Mouse (Mus musculus): Measurements from ENCODE around the gene 1110065P20Rik. TPM values are rescaled to one million over a fixed set of nuclear protein-coding genes. Genes with fewer than 3 reads are reported as not detected.

Gene 1110065P20Rik
- polyA plus RNA-seq (2015; fragmentation: Nextera tagmentation; extraction: Ambion mirVana): 35.3 and 35.8 TPM in 2 replicates

DNA sequence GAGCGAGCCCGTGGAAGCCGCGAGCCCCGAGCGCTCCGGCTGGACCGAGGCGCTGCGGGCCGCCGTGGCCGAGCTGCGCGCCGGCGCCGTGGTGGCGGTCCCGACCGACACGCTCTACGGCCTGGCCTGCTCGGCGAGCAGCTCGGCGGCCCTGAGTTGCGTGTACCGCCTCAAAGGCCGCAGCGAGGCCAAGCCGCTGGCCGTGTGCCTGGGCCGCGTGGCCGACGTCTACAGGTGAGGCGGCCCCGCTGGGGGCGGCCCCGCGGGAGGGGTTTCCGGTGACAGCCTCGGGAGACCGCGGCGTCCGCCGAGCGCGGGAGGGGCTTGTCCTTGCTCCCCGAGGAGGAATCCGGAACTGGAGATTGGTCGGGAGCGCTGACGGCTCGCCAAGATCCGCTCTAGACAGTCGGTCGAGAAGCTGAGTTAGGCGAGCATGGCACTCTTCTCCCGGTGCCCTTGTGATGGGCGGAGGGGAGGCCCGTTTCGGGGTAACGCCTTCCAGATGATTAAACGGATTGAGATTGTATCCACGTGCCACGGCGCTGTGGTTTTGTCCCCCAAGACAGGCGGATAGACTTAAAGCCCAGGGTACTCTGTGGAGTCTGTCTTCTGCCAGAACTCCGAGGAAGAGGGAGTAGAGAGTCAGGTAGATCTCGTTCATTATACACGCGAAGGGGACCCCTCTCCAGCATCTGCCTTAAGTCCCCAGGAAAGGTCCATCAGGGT is at the start of gene 1110065P20Rik:
Gene 1110065P20Rik (minus strand): TSS at position 264 of the 726 bp plus-strand sequence.
- ATAC-seq: peak; percentile 86
- Histone ChIP-seq H3K4me1 (ENCODE audit: control insufficient read depth, insufficient read depth, low read length) (peaks cover 11% of the 10 kb centered on the region), H3K4me3 (ENCODE audit: low read length) (peak within 1 kb of the TSS; percentile 90), H3K9me3 (ENCODE audit: control insufficient read depth, low read length) (no peaks in the 10 kb centered on the region), H3K36me3 (ENCODE audit: control insufficient read depth, insufficient read depth, low read length) (peaks cover 5% of the 10 kb centered on the region; the same call in 1 of the 2 replicates), H3K9ac (ENCODE audit: low read depth, low read length) (peak within 1 kb of the TSS; percentile 89), H3K4me2 (ENCODE audit: low read depth, low read length) (peak within 1 kb of the TSS; percentile 86), H3K27me3 (replicated peaks; ENCODE audit: control insufficient read depth, insufficient read depth, low read length) (no peaks in the 10 kb centered on the region), H3K27ac (ENCODE audit: low read length) (peak within 1 kb of the TSS; percentile 89)
- under 1% methylated on average over 75 of the region's 75 CpGs for whole genome bisulfite sequencing

GRCm38 (mm10) chr4:124899906-124900305 is 48.9 kb upstream of the 1110065P20Rik start:
- no peak overlapping the region for H3K9ac ChIP-seq (ENCODE audit: low read depth, low read length)
- no peak overlapping the region for H3K27ac ChIP-seq (ENCODE audit: low read length)
- H3K27me3 ChIP-seq (replicated peaks; ENCODE audit: control insufficient read depth, insufficient read depth, low read length): peaks cover 15% of the 10 kb centered on the region
- 0 out of 2 replicates have a peak, but pooled peaks cover under 1% of the 10 kb centered on the region for H3K4me1 ChIP-seq (ENCODE audit: control insufficient read depth, insufficient read depth, low read length)
- 48% methylated on average over 5 of the region's 5 CpGs for WGBS
- H3K4me3 ChIP-seq (ENCODE audit: low read length): no peak overlapping the region
- no peaks in the 10 kb centered on the region for H3K36me3 ChIP-seq (ENCODE audit: control insufficient read depth, insufficient read depth, low read length)
- H3K4me2 ChIP-seq (ENCODE audit: low read depth, low read length): no peak overlapping the region
- no peak for ATAC-seq
- no peaks in the 10 kb centered on the region for H3K9me3 ChIP-seq (ENCODE audit: control insufficient read depth, low read length)

GRCm38 (mm10) chr4:124898428-124898827 is 47.4 kb upstream of the 1110065P20Rik start:
- Histone ChIP-seq H3K9ac (ENCODE audit: low read depth, low read length) (no peak overlapping the region), H3K4me2 (ENCODE audit: low read depth, low read length) (no peak overlapping the region), H3K36me3 (ENCODE audit: control insufficient read depth, insufficient read depth, low read length) (no peaks in the 10 kb centered on the region), H3K4me1 (ENCODE audit: control insufficient read depth, insufficient read depth, low read length) (peaks cover 6% of the 10 kb centered on the region), H3K9me3 (ENCODE audit: control insufficient read depth, low read length) (no peaks in the 10 kb centered on the region), H3K27ac (ENCODE audit: low read length) (no peak overlapping the region), H3K4me3 (ENCODE audit: low read length) (no peak overlapping the region), H3K27me3 (replicated peaks; ENCODE audit: control insufficient read depth, insufficient read depth, low read length) (peaks cover 27% of the 10 kb centered on the region)
- ATAC-seq: no peak
- 65% methylated on average over 10 of the region's 10 CpGs for WGBS

DNA sequence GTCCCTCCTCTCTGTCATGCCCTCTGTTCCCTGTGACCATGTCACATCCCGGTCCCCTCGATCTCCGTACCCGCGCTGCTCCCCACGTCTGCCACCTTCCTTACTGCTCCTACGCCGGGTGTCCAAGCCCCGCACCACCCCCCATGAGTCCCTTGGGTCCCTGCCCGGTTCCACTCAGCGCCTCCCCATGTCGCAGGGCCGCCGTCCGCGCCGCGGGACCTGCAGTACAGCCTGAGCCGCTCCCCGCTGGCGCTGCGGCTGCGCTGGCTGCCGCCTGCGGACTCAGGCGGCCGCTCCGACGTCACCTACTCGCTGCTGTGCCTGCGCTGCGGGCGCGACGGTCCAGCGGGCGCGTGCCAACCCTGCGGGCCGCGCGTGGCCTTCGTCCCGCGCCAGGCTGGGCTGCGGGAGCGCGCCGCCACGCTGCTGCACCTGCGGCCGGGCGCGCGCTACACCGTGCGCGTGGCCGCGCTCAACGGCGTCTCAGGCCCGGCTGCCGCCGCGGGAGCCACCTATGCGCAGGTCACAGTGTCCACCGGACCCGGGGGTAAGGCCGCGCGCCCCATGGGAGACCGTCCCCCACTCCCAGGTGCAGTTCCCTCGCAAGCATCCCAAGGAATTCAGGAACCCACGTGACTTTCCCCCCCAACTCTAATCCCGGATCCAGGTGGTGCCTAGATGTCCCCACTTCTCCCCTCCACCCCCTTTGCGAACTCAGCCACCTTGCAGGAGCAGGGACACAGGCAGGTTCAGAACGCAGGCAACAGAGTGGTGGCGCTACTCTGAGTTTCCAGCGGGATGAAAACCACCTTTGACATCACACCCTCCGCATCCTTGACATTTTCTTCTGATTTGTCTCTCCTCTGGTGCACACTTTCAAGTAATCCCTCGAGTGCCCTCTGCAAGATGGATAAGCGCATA is 43.8 kb upstream of the 1110065P20Rik start:
- Histone ChIP-seq H3K4me1 (ENCODE audit: control insufficient read depth, insufficient read depth, low read length) (peaks cover 6% of the 10 kb centered on the region), H3K36me3 (ENCODE audit: control insufficient read depth, insufficient read depth, low read length) (no peaks in the 10 kb centered on the region), H3K27ac (ENCODE audit: low read length) (no peak overlapping the region), H3K9me3 (ENCODE audit: control insufficient read depth, low read length) (no peaks in the 10 kb centered on the region), H3K27me3 (replicated peaks; ENCODE audit: control insufficient read depth, insufficient read depth, low read length) (peaks cover 36% of the 10 kb centered on the region), H3K4me3 (ENCODE audit: low read length) (peak overlapping the region; percentile 45), H3K4me2 (ENCODE audit: low read depth, low read length) (peak overlapping the region; percentile 82), H3K9ac (ENCODE audit: low read depth, low read length) (peak overlapping the region; percentile 29; the same call in 1 of the 2 replicates)
- ATAC-seq: peak; percentile 33
- 2% methylated on average over 80 of the region's 83 CpGs for WGBS

GRCm38 (mm10) chr4:124893769-124894168 is 42.8 kb upstream of the 1110065P20Rik start:
- Histone ChIP-seq H3K27ac (ENCODE audit: low read length) (no peak overlapping the region), H3K4me3 (ENCODE audit: low read length) (no peak overlapping the region), H3K4me2 (ENCODE audit: low read depth, low read length) (no peak overlapping the region), H3K9me3 (ENCODE audit: control insufficient read depth, low read length) (no peaks in the 10 kb centered on the region), H3K9ac (ENCODE audit: low read depth, low read length) (no peak overlapping the region), H3K4me1 (ENCODE audit: control insufficient read depth, insufficient read depth, low read length) (peaks cover 6% of the 10 kb centered on the region), H3K27me3 (replicated peaks; ENCODE audit: control insufficient read depth, insufficient read depth, low read length) (peaks cover 35% of the 10 kb centered on the region), H3K36me3 (ENCODE audit: control insufficient read depth, insufficient read depth, low read length) (no peaks in the 10 kb centered on the region)
- no peak for ATAC-seq
- 31% methylated on average over 6 of the region's 6 CpGs for WGBS

- H3K4me2 ChIP-seq (ENCODE audit: low read depth, low read length): no peak overlapping the region
- H3K27me3 ChIP-seq (replicated peaks; ENCODE audit: control insufficient read depth, insufficient read depth, low read length): peaks cover 39% of the 10 kb centered on the region
- WGBS: 77% methylated on average over 5 of the region's 5 CpGs
- no peak for ATAC-seq
- no peak overlapping the region for H3K27ac ChIP-seq (ENCODE audit: low read length)
- no peak overlapping the region for H3K4me3 ChIP-seq (ENCODE audit: low read length)
- peaks cover 6% of the 10 kb centered on the region for H3K4me1 ChIP-seq (ENCODE audit: control insufficient read depth, insufficient read depth, low read length)
- no peaks in the 10 kb centered on the region for H3K9me3 ChIP-seq (ENCODE audit: control insufficient read depth, low read length)
- no peaks in the 10 kb centered on the region for H3K36me3 ChIP-seq (ENCODE audit: control insufficient read depth, insufficient read depth, low read length)
- H3K9ac ChIP-seq (ENCODE audit: low read depth, low read length): no peak overlapping the region
Observed at GRCm38 (mm10) chr4:124890831-124891230, 39.8 kb upstream of the 1110065P20Rik start.

DNA sequence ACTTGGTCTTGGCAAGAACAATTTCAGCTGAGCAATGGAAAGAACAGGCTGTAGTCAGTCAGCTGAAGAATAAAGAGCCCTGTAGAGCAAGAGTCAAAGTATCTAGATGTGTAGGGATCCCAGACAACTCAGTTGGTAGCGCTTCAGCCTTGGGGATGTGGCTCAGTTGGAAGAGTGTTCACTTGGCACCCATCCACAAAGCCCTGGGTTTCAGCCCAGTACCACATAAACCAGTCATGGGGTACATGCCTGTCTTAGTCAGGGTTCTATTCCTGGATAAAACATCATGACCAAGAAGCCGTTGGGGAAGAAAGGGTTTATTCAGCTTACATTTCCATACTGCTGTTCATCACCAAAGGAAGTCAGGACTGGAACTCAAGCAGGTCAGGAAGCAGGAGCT is 38.9 kb upstream of the 1110065P20Rik start:
- no peak overlapping the region for H3K4me3 ChIP-seq (ENCODE audit: low read length)
- H3K27ac ChIP-seq (ENCODE audit: low read length): no peak overlapping the region
- H3K27me3 ChIP-seq (replicated peaks; ENCODE audit: control insufficient read depth, insufficient read depth, low read length): peaks cover 32% of the 10 kb centered on the region
- H3K9ac ChIP-seq (ENCODE audit: low read depth, low read length): no peak overlapping the region
- no peaks in the 10 kb centered on the region for H3K9me3 ChIP-seq (ENCODE audit: control insufficient read depth, low read length)
- no peaks in the 10 kb centered on the region for H3K36me3 ChIP-seq (ENCODE audit: control insufficient read depth, insufficient read depth, low read length)
- H3K4me2 ChIP-seq (ENCODE audit: low read depth, low read length): no peak overlapping the region
- ATAC-seq: no peak
- peaks cover 6% of the 10 kb centered on the region for H3K4me1 ChIP-seq (ENCODE audit: control insufficient read depth, insufficient read depth, low read length)
- 83% methylated on average over 2 of the region's 2 CpGs for WGBS

- Histone ChIP-seq H3K27ac (ENCODE audit: low read length) (no peak overlapping the region), H3K9me3 (ENCODE audit: control insufficient read depth, low read length) (no peaks in the 10 kb centered on the region), H3K4me3 (ENCODE audit: low read length) (no peak overlapping the region), H3K4me2 (ENCODE audit: low read depth, low read length) (no peak overlapping the region), H3K4me1 (ENCODE audit: control insufficient read depth, insufficient read depth, low read length) (no peaks in the 10 kb centered on the region), H3K27me3 (replicated peaks; ENCODE audit: control insufficient read depth, insufficient read depth, low read length) (peaks cover 25% of the 10 kb centered on the region), H3K9ac (ENCODE audit: low read depth, low read length) (no peak overlapping the region), H3K36me3 (ENCODE audit: control insufficient read depth, insufficient read depth, low read length) (no peaks in the 10 kb centered on the region)
- WGBS: 69% methylated on average over 7 of the region's 7 CpGs
- ATAC-seq: no peak
Observed at GRCm38 (mm10) chr4:124888702-124889101, 37.7 kb upstream of the 1110065P20Rik start.

GRCm38 (mm10) chr4:124882151-124882729 is 31.2 kb upstream of the 1110065P20Rik start:
- peak overlapping the region; percentile 50; the same call in 1 of the 2 replicates for H3K4me2 ChIP-seq (ENCODE audit: low read depth, low read length)
- no peak overlapping the region for H3K9ac ChIP-seq (ENCODE audit: low read depth, low read length)
- no peaks in the 10 kb centered on the region for H3K36me3 ChIP-seq (ENCODE audit: control insufficient read depth, insufficient read depth, low read length)
- 2% methylated on average over 37 of the region's 37 CpGs for WGBS
- H3K9me3 ChIP-seq (ENCODE audit: control insufficient read depth, low read length): no peaks in the 10 kb centered on the region
- peaks cover 43% of the 10 kb centered on the region for H3K27me3 ChIP-seq (replicated peaks; ENCODE audit: control insufficient read depth, insufficient read depth, low read length)
- H3K27ac ChIP-seq (ENCODE audit: low read length): no peak overlapping the region
- ATAC-seq: no peak
- no peak overlapping the region for H3K4me3 ChIP-seq (ENCODE audit: low read length)
- peaks cover 5% of the 10 kb centered on the region; the same call in 1 of the 2 replicates for H3K4me1 ChIP-seq (ENCODE audit: control insufficient read depth, insufficient read depth, low read length)

All from intestine, embryonic 16.5 days (tissue).